Mouse (Mus musculus) urinary bladder, adult 18-20 months (tissue): Measurements from ENCODE around the gene Rnft2.

Source experiments
- DNase-seq, 2 experiments: peaks; one replicate each; pipeline ENCODE4 v3.0.0; 2022; ENCODE audit warnings: low spot score in 2 of 2, mixed read lengths in 2 of 2

Gene Rnft2

DNA sequence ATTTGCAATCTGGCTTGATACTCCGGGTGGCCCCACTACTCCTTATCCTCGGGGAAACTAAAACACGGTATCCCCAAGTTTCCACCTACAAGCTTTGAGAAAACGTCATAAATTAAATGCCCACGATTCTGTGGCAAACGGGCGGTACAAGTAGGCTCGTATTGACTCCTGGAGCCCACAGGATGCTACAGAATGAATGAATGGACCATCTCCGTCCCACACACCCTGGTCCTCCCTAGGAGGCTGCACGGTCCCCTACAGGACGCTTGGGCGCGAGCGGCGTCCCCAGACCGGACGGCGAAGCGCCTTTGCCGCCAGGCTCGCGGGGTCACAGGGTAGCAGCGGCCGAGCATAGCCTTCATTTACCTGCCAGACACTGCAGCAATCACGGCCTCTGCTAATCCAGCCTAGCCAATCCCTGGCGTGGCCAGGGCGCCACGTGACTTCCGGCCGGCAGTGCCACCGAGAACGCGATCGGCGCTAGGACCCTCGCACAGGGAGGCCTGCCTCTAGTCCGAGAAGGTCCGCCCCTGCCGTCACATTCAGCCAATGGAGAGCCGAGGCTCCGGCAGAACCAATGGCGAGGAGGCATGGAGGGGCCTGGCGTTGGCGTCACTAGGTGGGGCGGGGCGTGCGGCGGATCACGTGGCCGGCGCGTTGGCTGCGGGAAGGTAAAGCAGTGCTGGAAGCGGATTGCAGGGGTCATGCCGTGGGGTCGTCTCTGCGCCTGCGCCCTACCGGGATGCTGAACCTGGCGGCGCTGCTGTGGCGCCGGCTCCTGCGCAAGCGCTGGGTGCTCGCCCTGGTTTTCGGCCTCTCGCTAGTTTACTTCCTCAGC, at the start of gene Rnft2, which contains the start of gene 2410131K14Rik:
Gene Rnft2 (minus strand): TSS at position 511 of the 838 bp plus-strand sequence.
Gene 2410131K14Rik (plus strand): TSS at position 622 of the 838 bp plus-strand sequence.
- peak; percentile 99 to 100 for DNase-seq

DNA sequence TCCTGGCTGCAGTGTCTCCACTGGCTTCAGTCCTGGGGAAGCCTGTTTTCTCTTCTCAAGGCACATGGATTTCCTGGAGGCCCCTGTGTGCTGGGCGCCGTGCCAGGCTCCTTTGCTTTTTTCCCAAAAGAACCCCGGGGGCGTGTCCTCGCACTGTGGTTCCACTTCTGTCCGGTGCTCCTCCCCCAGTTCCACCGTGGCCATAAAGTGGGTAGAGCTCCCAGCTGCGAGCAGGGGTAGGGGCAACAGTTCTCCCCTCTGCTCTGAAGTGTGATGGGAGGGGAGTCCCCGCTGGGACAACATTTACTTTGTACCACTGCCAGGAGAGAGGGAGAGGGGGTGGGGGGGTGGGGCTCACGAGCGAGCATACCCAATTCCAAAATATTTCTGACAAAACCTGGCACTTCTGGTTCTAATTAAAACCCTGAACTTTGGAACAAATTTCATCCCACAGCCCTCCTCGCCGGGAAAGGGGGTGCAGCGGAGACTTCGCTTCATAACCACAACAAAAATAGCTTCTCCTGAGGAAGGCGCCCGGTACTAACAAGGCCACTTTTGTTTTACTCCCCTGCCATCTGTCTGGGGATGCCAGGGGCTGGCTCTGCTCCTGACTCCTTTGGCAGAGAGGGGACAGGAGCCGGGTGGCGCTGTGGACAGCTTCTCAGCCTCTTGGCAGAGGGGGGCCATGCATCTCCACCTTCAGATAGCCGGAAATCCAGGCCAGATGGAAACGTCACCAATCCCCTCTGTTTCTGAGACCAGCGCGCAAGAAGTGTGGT, 49.4 kb upstream of the Rnft2 start:
- peak; percentile 62 to 79 for DNase-seq

GRCm38 (mm10) chr5:118292476-118292875, 47.6 kb upstream of the Rnft2 start:
- DNase-seq, result no peak

DNA sequence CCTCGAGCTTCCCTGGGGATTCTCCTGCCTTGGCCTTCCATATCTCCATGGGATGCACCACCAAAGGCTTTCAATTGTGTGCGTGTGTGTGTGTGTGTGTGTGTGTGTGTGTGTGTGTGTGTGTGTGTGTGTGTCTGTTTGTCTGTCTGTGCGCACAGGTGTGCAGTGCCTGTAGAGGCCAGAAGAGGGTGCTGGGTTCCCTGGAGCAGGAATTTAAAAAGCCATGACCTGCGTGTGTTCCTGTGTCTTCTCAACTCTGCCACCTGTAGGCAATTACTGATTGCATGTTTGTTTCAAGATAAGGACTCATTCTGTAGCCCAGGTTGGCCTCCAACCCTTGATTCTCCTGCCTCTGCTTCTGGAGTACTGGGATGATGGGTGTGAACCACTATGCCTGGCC, 46.5 kb upstream of the Rnft2 start:
- no peak for DNase-seq

DNA sequence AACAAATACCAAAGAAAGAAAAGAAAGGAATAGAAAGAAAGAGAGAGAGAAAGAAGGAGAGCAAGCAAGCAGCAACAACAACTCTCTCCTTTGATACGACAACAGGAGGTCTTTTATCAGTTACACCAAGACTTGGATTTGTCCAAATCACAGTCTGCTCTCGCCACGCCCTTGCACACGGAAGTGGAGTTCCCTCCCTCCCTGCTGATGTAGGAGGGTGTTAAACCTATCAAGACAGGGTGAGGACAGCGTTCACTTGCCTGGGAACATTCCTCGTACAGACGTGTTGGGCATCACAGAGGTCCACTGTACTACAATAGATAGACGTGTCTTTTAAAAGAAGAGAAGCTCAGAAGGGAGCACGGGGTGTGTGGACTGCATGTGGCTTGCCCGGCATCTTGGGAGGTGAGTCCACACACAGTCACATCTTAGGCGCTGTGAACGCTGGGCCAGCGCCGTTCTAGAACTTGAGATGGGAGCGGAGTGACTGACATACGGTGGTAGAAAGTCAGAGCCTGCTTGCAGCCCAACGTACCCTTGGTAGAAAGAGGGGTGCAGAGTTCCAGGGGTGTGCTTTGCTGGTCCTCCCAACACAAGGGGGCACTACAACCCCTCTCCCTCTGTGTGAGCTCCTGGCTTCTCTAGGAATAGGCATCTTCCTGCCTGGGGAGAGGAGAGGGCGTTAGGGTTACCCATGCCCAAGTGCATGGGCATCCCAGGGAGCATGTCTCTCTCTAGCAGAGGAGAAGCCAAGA, 33.0 kb upstream of the Rnft2 start:
- DNase-seq, result no peak

DNA sequence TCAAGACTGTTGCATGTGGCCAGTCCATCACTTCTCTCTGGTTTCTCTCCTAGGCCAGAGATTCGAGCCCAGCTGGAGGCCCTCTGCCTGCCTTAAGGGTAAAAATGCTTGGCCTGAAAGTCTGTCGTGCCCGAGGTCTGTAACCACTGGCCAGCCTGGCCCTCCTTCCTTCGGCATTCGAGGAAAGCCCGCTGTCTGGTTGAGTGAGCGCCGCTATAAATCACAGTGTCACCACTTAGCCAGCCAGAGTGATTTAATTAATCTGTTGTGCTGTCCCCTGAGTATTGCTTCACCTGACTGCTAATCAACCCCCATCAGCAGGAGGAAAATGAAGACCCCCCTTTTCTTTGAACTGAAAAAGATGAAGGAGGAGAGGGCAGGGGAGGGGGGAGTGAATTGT, 31.8 kb upstream of the Rnft2 start:
- no peak for DNase-seq

DNA sequence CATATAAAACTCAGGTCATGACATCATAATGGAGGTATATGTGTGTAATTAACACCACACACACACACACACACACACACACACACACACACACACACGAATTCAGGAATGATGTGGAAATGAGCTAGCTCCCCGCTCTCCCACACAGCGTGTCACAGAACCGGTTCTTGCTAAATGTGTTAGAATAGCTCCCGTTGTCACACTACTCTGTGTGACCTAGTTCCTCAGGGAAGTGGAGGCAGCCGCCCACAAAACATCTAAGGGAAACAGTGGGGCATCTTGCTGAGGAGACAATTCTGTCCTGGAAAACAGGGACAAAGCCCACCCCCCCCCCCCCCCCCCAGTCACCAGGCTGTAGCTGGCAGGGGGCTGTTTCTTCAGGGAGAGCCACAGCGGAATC, 31.4 kb upstream of the Rnft2 start:
- DNase-seq, result no peak

DNA sequence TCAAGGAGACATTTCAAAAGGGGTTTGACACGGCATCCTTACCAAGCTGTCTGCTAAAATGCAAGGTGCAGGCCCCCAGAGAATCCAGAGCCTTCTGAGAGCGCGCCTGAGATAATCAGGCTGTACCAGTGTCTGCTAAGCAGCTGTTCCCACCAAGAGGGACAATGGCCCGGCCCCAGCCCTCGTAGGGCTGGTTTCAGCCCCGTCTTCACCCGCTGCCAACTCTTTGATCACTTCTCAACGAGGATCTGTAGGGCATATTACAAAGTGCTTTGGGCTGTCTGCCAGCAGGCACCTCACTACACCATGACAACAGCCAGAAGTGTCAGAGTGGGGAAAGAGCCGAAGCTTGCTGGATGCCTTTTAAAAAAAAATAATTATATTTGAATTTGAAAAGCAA, 29.6 kb upstream of the Rnft2 start:
- no peak for DNase-seq

DNA sequence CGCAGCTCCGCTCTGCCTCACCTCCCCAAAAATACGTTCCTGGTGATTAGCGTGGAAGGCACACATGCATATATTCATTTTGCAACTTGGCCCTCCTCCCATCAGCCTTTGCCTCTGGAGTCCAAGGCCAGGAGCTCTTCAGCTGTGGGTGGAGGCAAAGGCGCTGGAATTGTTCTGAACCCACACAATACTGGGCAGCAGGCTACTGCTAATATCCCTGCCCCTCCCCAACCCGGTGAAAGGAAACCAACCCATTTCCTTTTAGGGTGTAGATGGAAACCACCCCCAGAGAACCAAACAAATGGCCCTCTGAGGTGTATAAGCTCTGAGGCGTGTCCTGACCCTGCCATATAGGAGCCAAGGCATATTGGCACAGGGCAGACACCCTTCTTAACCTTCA, 28.5 kb upstream of the Rnft2 start:
- no peak for DNase-seq

DNA sequence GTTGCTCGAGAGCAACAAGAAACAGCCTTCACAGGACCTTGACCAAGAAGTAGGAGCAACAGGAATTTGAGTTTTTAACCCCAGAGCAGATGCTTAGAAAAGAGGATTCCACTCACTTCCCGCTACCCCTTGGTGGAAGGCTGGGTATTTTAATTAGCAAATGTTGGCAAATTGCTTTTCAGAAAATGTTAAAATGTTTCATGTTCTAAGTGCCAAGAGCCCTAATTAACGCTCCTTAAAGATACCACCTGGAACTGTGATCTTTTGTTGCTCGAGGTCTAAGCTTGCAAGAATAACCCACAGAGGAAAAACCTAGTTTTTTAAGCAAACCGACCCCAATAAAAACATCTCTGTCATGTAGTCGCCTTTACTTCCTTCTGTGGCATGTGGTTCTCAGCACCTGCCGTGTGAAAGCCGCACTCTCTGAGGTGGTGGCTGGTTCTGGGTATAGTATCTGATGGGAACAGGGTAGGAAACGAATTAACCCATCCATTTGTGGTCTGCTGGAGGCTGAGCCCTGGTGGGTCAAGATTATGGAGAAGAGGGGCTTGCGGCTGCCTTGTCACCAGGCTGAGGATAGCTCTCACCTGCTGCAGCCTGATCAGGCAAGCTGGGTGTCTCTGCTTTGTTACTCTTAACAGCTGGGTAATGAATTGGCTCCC, 26.7 kb upstream of the Rnft2 start:
- no peak for DNase-seq

GRCm38 (mm10) chr5:118268987-118269386, 24.1 kb upstream of the Rnft2 start:
- peak; percentile 76 to 80 for DNase-seq

DNA sequence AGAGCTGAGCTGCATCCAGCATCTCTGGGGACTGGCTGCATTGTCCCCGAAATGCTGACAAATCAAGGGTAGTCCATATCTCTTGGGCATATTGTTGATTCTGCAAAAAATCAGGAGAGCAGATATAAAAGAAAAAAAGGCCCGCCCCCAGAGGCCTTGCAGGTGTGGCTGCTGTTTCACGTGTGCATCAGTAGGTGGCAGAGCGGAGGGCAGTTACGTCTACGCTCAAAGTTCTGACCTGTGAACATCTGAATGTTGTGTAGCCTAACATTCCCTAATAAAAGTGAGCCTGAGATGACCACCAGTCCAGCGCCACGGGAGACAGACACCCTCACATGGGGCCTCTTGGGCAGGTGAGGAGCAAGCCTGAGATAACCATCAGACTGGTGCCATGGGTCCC, 21.4 kb upstream of the Rnft2 start:
- DNase-seq, result no peak

DNA sequence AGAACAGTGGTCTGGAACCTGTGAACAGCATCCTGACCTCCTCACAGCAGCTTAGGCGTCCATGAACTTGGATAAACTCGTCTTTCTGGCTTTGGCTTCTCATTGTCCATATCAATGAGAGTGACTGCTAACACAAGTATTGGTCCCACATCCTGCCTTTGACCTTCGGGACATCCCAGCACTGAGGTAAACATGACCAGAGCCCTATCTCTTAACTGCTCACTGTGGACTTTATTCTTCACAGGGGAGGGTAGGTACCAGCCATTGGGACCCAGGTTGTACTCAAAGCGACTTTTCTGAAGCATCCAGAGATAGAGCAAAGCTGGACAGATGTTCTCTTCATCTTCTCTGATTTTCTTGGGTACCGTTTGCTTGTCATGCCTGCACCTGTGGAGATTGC, 20.4 kb upstream of the Rnft2 start:
- no peak for DNase-seq

GRCm38 (mm10) chr5:118264279-118264678, 19.4 kb upstream of the Rnft2 start:
- DNase-seq, result no peak

GRCm38 (mm10) chr5:118262418-118262817, 17.5 kb upstream of the Rnft2 start:
- DNase-seq, result peak; percentile 33 to 53

DNA sequence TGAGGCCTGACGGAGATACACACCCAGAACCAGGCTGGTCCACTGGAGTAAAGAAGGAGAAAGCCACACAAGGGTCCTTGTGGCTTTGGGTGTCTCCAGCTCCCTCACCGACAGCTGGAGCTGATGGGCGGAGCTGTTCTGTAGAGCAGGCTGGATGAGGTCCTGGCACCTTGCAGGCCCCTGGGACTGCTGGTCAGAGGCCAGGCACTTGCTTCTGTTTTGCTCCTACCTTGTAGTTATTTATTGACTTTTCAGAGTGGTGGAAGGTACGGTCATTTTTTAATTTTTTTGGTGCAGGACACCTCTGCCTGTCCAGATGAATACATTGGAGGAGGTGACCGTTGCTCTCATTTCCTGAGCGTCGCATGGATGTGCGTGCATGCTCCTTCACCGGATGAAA, 16.3 kb upstream of the Rnft2 start:
- DNase-seq, result no peak

- no peak for DNase-seq
These were observed 15.7 kb upstream of the Rnft2 start for GRCm38 (mm10) chr5:118260642-118261041.

DNA sequence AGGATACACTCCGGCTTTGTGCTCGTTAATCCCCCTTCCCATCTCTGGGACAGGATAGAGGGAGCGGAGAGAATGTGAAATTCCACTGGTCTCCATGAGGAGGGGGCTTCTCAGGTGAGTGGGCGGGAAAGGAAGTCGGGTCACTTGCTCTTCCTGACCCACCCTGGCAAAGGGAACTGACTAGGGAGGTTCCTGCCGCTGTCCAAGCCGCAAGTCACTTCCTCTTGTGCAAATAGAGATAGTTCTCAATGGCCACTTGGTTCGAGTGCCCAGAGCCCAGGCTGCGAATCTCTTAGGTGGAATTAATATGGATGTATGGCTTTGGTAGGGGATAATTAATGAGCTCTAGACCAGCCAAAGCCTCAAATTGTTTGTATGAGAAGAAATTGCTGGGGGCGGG, 15.1 kb upstream of the Rnft2 start:
- DNase-seq, result no peak

- DNase-seq, result no peak
These were observed 14.7 kb upstream of the Rnft2 start for GRCm38 (mm10) chr5:118259636-118260035.

GRCm38 (mm10) chr5:118259152-118259551, 14.2 kb upstream of the Rnft2 start:
- no peak for DNase-seq

DNA sequence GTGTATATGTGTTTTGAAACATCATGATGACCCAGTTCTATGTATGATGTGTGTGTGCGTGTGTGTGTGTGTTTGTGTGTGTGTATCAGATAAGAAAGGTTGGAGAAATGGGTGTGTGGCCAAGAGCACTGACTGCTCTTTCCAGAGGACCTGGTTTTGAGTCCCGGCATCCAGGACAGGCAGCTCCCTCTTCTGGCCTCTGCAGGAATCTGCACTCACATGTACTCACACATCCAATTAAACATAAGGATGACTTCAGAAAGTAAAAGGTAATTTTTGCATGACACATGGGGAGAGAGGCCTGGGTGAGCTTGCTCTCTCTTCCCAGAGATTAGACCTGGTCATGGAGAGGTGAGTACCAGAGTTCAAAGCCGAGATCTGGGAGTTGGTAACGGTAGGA, 12.1 kb upstream of the Rnft2 start:
- DNase-seq, result no peak

DNA sequence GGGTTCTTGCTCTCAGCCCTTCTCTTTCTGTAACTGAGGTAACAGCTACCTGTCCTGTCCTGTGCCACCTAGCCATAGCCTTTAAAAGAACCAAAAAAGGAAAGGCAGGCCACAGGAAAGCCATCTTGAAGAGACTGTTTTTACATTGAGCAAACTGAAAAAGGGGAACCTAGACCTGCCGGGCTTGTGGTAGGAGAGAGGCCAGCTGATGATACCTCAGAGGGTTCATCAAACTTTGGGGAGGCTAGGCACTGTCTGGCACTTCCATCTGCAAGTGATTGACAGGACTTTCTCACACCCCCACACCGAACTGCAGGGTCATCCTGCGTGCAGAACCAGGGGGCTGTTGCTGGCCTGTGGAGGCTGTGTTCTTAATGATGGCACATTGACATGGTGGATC, 8.6 kb upstream of the Rnft2 start:
- no peak for DNase-seq
